Mouse (Mus musculus) stomach, embryonic 16.5 days (tissue): Measurements from ENCODE around the gene Defb3. TPM values are rescaled to one million over a fixed set of nuclear protein-coding genes. Genes with fewer than 3 reads are reported as not detected.
"Not testable (repeated sequence)": the region's sequence is repeated elsewhere in the genome, so short reads cannot be mapped to it uniquely, and the experiment has no call there.

Experiments used
- ATAC-seq: fragments of 200-750 bp; cut with Nextera tagmentation; 2 replicates; pipeline ENCODE4 v1.8.0; 2017; ENCODE audit warnings: moderate number of reproducible peaks, moderate TSS enrichment; ENCODE audit not compliant: insufficient read depth, low FRiP score
- H3K27ac ChIP-seq: fragments of 300-500 bp; sonication (generic); 2 replicates; pipeline ENCODE4 v1.5.1; 2014; ENCODE audit warnings: low read length
- H3K27me3 ChIP-seq: fragments of 300-500 bp; sonication (generic); 2 replicates; pipeline ENCODE4 v1.6.1; 2014; ENCODE audit warnings: low read length, control low read depth, mixed read lengths; ENCODE audit not compliant: control insufficient read depth, insufficient read depth
- H3K36me3 ChIP-seq: fragments of 300-500 bp; sonication (generic); 2 replicates; pipeline ENCODE4 v1.6.1; 2014; ENCODE audit warnings: low read length; ENCODE audit not compliant: control insufficient read depth, insufficient read depth
- H3K4me1 ChIP-seq: fragments of 300-500 bp; sonication (generic); 2 replicates; pipeline ENCODE4 v1.6.1; 2014; ENCODE audit warnings: low read length, control low read depth, mixed read lengths; ENCODE audit not compliant: control insufficient read depth, insufficient read depth
- H3K4me2 ChIP-seq: fragments of 300-500 bp; sonication (generic); 2 replicates; pipeline ENCODE4 v1.6.1; 2014; ENCODE audit warnings: low read depth, low read length, mixed read lengths
- H3K4me3 ChIP-seq: fragments of 300-500 bp; sonication (generic); replicated peaks from 2 replicates; pipeline ENCODE4 v1.5.1; 2014; ENCODE audit warnings: mild to moderate bottlenecking, low read length
- H3K9ac ChIP-seq: fragments of 300-500 bp; sonication (generic); 2 replicates; pipeline ENCODE4 v1.6.1; 2014; ENCODE audit warnings: low read length
- H3K9me3 ChIP-seq: fragments of 300-500 bp; sonication (generic); replicated peaks from 2 replicates; pipeline ENCODE4 v1.6.1; 2016; ENCODE audit warnings: low read length, control low read depth; ENCODE audit not compliant: control insufficient read depth
- WGBS: fragments of 180-500 bp; shearing (Covaris S2); extraction: QIAGEN DNeasy Blood & Tissue Kit; methylation state at CpG from one replicate; pipeline ENCODE4 v1.1.7; 2014; 5-methylcytosine and 5-hydroxymethylcytosine counted together
- polyA plus RNA-seq: library from polyadenylated mRNA; unstranded; fragments of >200 nt; fragmentation: Nextera tagmentation; extraction: Ambion mirVana; gene quantifications from 2 replicates; pipeline ENCODE4 v1.2.1, GENCODE M21; 2015

The Defb3 gene
- polyA plus RNA-seq, result not detected in 2 replicates

DNA sequence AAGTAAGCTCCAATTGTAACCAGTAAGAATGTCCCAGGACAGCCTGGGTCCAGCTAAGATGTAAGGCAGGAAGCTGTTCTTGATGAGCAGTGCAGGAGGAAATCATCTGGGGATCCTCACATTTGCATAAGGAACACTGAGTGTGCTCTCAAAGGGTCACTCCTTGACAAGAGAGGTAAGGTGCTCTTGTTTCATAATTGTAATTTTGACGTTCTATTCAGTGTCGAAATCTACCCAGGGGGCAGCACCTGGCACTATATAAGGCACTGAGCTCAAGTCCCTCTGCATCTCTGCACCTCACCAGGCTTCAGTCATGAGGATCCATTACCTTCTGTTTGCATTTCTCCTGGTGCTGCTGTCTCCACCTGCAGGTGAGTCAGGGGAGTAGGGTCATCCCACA is at the start of gene Defb3:
Gene Defb3, plus strand, starts transcription at position 301 of the 400 bp plus-strand sequence.
- not testable (repeated sequence) for H3K4me1 ChIP-seq, H3K9me3 ChIP-seq, H3K27ac ChIP-seq, H3K27me3 ChIP-seq, H3K4me3 ChIP-seq, H3K9ac ChIP-seq, ATAC-seq, H3K4me2 ChIP-seq, H3K36me3 ChIP-seq
- no CpG with 5 or more reads among the region's 2 CpGs for WGBS

DNA sequence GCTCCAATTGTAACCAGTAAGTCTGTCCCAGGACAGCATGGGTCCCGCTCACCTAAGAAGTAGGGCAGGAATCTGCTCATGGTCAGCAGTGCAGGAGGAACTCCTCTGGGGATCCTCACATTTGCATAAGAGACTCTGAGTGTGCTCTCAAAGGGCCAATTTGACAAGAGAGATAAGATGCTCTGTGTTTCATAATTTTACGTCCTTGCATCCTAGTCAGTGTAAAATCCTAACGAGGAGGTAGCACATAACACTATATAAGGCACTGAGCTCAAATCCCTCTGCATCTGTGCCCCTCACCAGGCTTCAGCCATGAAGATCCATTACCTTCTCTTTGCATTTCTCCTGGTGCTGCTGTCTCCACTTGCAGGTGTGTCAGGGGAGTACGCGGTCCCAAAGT is 45.9 kb upstream of the Defb3 start, which contains the start of gene Defb5:
Gene Defb5, plus strand, starts transcription at position 301 of the 400 bp plus-strand sequence.
- Histone ChIP-seq H3K4me3 (no peak within 1 kb of the TSS), H3K27me3 (no peaks in the 10 kb centered on the region), H3K9me3 (no peaks in the 10 kb centered on the region), H3K9ac (no peak within 1 kb of the TSS), H3K4me2 (no peak within 1 kb of the TSS), H3K36me3 (no peaks in the 10 kb centered on the region), H3K4me1 (no peaks in the 10 kb centered on the region), H3K27ac (no peak within 1 kb of the TSS)
- 90% methylated on average over 5 of the region's 5 CpGs for WGBS
- no peak for ATAC-seq

DNA sequence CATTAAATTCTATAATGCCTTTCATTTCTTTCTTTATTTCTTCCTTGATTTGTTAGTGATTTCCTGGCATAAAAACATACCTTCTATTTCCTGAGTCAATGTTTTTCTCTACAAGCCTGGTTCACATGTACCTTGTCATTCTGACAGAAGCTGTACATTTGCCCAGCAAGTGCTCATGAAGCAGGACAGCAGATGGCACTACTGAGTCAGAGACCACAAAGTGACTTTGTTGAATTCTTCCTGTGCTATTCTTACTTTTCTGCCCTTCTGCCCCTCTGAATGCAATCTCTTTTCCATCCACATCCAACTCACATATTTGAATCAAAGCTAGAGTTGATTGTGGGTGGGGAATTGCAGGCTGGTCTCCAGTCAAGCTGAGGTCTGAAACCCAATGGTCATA is 35.0 kb upstream of the Defb3 start:
- ATAC-seq, result no peak
- no peak overlapping the region for H3K4me2 ChIP-seq
- H3K36me3 ChIP-seq, result no peaks in the 10 kb centered on the region
- no peaks in the 10 kb centered on the region for H3K9me3 ChIP-seq
- no peak overlapping the region for H3K4me3 ChIP-seq
- no peaks in the 10 kb centered on the region for H3K4me1 ChIP-seq
- H3K27ac ChIP-seq, result no peak overlapping the region
- no peak overlapping the region for H3K9ac ChIP-seq
- H3K27me3 ChIP-seq, result no peaks in the 10 kb centered on the region

DNA sequence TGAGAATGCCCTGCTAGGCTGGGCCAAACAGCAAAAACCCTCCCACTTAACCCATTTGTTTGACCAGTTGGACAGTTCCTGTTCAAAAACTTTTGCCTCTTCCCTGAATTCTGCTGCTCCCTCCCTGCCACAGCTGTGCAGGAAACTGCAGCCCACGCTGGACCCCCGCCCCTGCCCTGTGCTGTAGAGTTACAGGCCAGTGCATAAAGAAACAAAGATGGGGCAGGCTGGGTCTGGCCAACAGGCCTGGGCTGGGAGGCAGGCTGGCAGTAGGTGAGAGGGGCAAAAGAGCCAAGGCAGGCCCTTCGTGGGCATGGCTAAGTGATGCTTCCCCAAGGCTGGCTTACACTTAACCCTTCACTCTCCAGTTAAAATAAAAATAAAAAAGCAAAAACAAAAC is 33.5 kb upstream of the Defb3 start:
- Histone ChIP-seq H3K36me3 (no peaks in the 10 kb centered on the region), H3K4me3 (no peak overlapping the region), H3K4me2 (no peak overlapping the region), H3K4me1 (no peaks in the 10 kb centered on the region), H3K27me3 (no peaks in the 10 kb centered on the region), H3K9me3 (no peaks in the 10 kb centered on the region), H3K9ac (no peak overlapping the region), H3K27ac (no peak overlapping the region)
- no peak for ATAC-seq
- WGBS, result 42% methylated on average over 3 of the region's 3 CpGs

DNA sequence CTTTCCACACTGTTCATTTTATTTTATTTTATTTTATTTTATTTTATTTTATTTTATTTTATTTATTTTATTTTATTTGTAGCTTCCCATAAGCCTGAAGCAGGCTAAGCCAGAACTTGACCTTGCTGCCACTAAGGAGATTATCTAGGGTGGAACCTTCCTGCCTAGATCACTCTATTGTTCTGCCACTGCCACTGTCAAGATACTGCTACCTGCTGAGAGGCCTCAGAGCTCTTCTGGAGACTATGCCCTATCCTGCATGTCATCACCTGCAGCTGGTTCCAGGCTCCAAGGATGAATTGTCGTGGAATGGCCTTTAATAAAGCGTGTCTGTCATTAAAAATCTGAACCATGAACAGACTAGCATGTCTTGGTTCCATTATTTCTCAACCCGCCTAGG is 5.2 kb downstream of the Defb3 start:
- not testable (repeated sequence) for H3K9me3 ChIP-seq, H3K4me3 ChIP-seq, H3K4me1 ChIP-seq, H3K4me2 ChIP-seq, H3K36me3 ChIP-seq, H3K9ac ChIP-seq, H3K27ac ChIP-seq, H3K27me3 ChIP-seq, ATAC-seq
- WGBS, result 56% methylated on average over 3 of the region's 3 CpGs

DNA sequence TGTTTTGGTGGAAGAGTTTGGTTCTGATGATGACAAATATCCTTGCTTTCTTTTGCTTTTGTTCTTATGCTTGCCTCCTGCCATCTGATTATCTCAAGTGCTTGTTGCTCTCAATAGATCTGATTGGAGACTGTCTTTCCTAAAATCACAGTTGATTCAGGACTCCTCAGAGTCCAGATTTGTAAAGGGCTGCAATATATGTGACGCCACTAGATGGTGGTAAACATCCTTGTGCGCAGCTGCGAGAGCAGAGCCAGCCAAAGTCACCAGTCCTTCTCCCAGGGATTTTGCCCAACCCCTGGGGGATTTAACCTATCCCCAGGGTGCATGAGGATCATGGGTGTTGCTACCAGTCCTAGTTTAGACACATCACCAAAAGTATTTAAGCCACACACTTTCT is 38.7 kb downstream of the Defb3 start:
- Histone ChIP-seq H3K4me1 (no peaks in the 10 kb centered on the region), H3K4me3 (no peak overlapping the region), H3K36me3 (no peaks in the 10 kb centered on the region), H3K27ac (no peak overlapping the region), H3K9ac (no peak overlapping the region), H3K9me3 (no peaks in the 10 kb centered on the region), H3K27me3 (no peaks in the 10 kb centered on the region), H3K4me2 (no peak overlapping the region)
- ATAC-seq, result no peak
- WGBS, result 9% methylated on average over 3 of the region's 3 CpGs

Other genes with a start within 250 kb of the Defb3 start
- not detected in 2 replicates for gene Defb39, start 228.6 kb upstream of the Defb3 start, polyA plus RNA-seq
- gene Defb12, start 178.5 kb upstream of the Defb3 start, polyA plus RNA-seq, result not detected in 2 replicates
- not detected in 2 replicates for gene Defb34, start 169.6 kb upstream of the Defb3 start, polyA plus RNA-seq
- not detected in 2 replicates for gene Gm45826, start 152.6 kb upstream of the Defb3 start, polyA plus RNA-seq
- gene Defb14, start 99.0 kb upstream of the Defb3 start, polyA plus RNA-seq, result 6.1 and 12.6 TPM in 2 replicates
- gene Defb4, start 94.7 kb upstream of the Defb3 start, polyA plus RNA-seq, result 1.6 and 1.9 TPM in 2 replicates
- not detected in 2 replicates for gene Defb6, start 67.9 kb upstream of the Defb3 start, polyA plus RNA-seq
- not detected in 2 replicates for gene Defb46, start 53.4 kb upstream of the Defb3 start, polyA plus RNA-seq
- not detected in 2 replicates for gene Defb5, start 45.8 kb upstream of the Defb3 start, polyA plus RNA-seq
- not detected in 2 replicates for gene Defb8, start 154.2 kb downstream of the Defb3 start, polyA plus RNA-seq
- not detected in 2 replicates for gene Defb7, start 201.7 kb downstream of the Defb3 start, polyA plus RNA-seq